Mouse (Mus musculus): ENCODE results near the gene Pgpep1l. TPM values are rescaled to one million over a fixed set of nuclear protein-coding genes. Genes with fewer than 3 reads are reported as not detected.
"Not testable (repeated sequence)": the region's sequence is repeated elsewhere in the genome, so short reads cannot be mapped to it uniquely, and the experiment has no call there.

Pgpep1l gene
- polyA plus RNA-seq, 1 experiment = 0.36 TPM

GRCm38 (mm10) chr7:68291603-68292002, 27.6 kb upstream of the Pgpep1l start:
- TF ChIP-seq POLR2A (IDR thresholded peaks at IDR 0.05; ENCODE audit: low read depth, low read length) = no peak
- TF ChIP-seq CTCF (IDR thresholded peaks at IDR 0.05; ENCODE audit: extremely low read depth, insufficient read depth, insufficient read length, insufficient replicate concordance) = no peak
- 65% methylated on average over 1 of the region's 1 CpGs for WGBS
- DNase-seq (ENCODE audit: low read depth in 1 of 2, low spot score in 2 of 2) = no peak
- Histone ChIP-seq H3K27ac (ENCODE audit: insufficient read depth, low read length) (peak overlapping the region; percentile 5; the same call in 1 of the 2 replicates), H3K36me3 (ENCODE audit: control insufficient read depth, insufficient read depth, low read length) (peaks cover 2% of the 10 kb centered on the region; the same call in 1 of the 2 replicates), H3K27me3 (ENCODE audit: control insufficient read depth, insufficient read depth, low read length) (no peaks in the 10 kb centered on the region), H3K4me3 (ENCODE audit: extremely low read depth, insufficient read depth, insufficient read length) (no peak overlapping the region), H3K4me1 (ENCODE audit: control insufficient read depth, insufficient read depth, insufficient read length) (peaks cover 24% of the 10 kb centered on the region)

GRCm38 (mm10) chr7:68289081-68289480, 25.0 kb upstream of the Pgpep1l start:
- no peaks in the 10 kb centered on the region for H3K27me3 ChIP-seq (ENCODE audit: control insufficient read depth, insufficient read depth, low read length)
- H3K4me3 ChIP-seq (ENCODE audit: extremely low read depth, insufficient read depth, insufficient read length) = no peak overlapping the region
- 77% methylated on average over 8 of the region's 8 CpGs for WGBS
- DNase-seq (ENCODE audit: low read depth in 1 of 2, low spot score in 2 of 2) = no peak
- H3K4me1 ChIP-seq (ENCODE audit: control insufficient read depth, insufficient read depth, insufficient read length) = peaks cover 37% of the 10 kb centered on the region
- TF ChIP-seq POLR2A (IDR thresholded peaks at IDR 0.05; ENCODE audit: low read depth, low read length) (no peak), CTCF (IDR thresholded peaks at IDR 0.05; ENCODE audit: extremely low read depth, insufficient read depth, insufficient read length, insufficient replicate concordance) (no peak)
- peaks cover 3% of the 10 kb centered on the region for H3K36me3 ChIP-seq (ENCODE audit: control insufficient read depth, insufficient read depth, low read length)
- peak overlapping the region; percentile 67; the same call in 1 of the 2 replicates for H3K27ac ChIP-seq (ENCODE audit: insufficient read depth, low read length)

- not testable (repeated sequence) for H3K27me3 ChIP-seq (ENCODE audit: control insufficient read depth, insufficient read depth, low read length); H3K36me3 ChIP-seq (ENCODE audit: control insufficient read depth, insufficient read depth, low read length); H3K4me3 ChIP-seq (ENCODE audit: extremely low read depth, insufficient read depth, insufficient read length)
- peak overlapping the region; percentile 42 for H3K27ac ChIP-seq (ENCODE audit: insufficient read depth, low read length)
- peak in 1 of 2 experiments; percentile 34 for DNase-seq (ENCODE audit: low read depth in 1 of 2, low spot score in 2 of 2)
- 33% methylated on average over 4 of the region's 4 CpGs for WGBS
- peaks cover 42% of the 10 kb centered on the region for H3K4me1 ChIP-seq (ENCODE audit: control insufficient read depth, insufficient read depth, insufficient read length)
Observed at GRCm38 (mm10) chr7:68288000-68288399, 24.0 kb upstream of the Pgpep1l start.

GRCm38 (mm10) chr7:68287582-68287981, 23.5 kb upstream of the Pgpep1l start:
- TF ChIP-seq CTCF (IDR thresholded peaks at IDR 0.05; ENCODE audit: extremely low read depth, insufficient read depth, insufficient read length, insufficient replicate concordance) = no peak
- no peak for TF ChIP-seq POLR2A (IDR thresholded peaks at IDR 0.05; ENCODE audit: low read depth, low read length)
- H3K27me3 ChIP-seq (ENCODE audit: control insufficient read depth, insufficient read depth, low read length) = no peaks in the 10 kb centered on the region
- H3K27ac ChIP-seq (ENCODE audit: insufficient read depth, low read length) = peak overlapping the region; percentile 91
- peaks cover 44% of the 10 kb centered on the region for H3K4me1 ChIP-seq (ENCODE audit: control insufficient read depth, insufficient read depth, insufficient read length)
- no peak for DNase-seq (ENCODE audit: low read depth in 1 of 2, low spot score in 2 of 2)
- H3K36me3 ChIP-seq (ENCODE audit: control insufficient read depth, insufficient read depth, low read length) = peaks cover 1% of the 10 kb centered on the region
- H3K4me3 ChIP-seq (ENCODE audit: extremely low read depth, insufficient read depth, insufficient read length) = no peak overlapping the region; the same call in 1 of the 2 replicates
- WGBS = 29% methylated on average over 2 of the region's 2 CpGs

- Histone ChIP-seq H3K36me3 (ENCODE audit: control insufficient read depth, insufficient read depth, low read length) (peaks cover 1% of the 10 kb centered on the region), H3K27ac (ENCODE audit: insufficient read depth, low read length) (peak overlapping the region; percentile 91), H3K27me3 (ENCODE audit: control insufficient read depth, insufficient read depth, low read length) (no peaks in the 10 kb centered on the region), H3K4me1 (ENCODE audit: control insufficient read depth, insufficient read depth, insufficient read length) (peaks cover 47% of the 10 kb centered on the region), H3K4me3 (ENCODE audit: extremely low read depth, insufficient read depth, insufficient read length) (no peak overlapping the region)
- 64% methylated on average over 24 of the region's 24 CpGs for WGBS
- DNase-seq (ENCODE audit: low read depth in 1 of 2, low spot score in 2 of 2) = peak; percentile 44 to 59
- TF ChIP-seq POLR2A (IDR thresholded peaks at IDR 0.05; ENCODE audit: low read depth, low read length) (no peak; the same call in 1 of the 2 replicates), CTCF (IDR thresholded peaks at IDR 0.05; ENCODE audit: extremely low read depth, insufficient read depth, insufficient read length, insufficient replicate concordance) (no peak)
Observed at GRCm38 (mm10) chr7:68286526-68287481, 22.8 kb upstream of the Pgpep1l start.

- H3K27ac ChIP-seq (ENCODE audit: insufficient read depth, low read length) = peak overlapping the region; percentile 91
- 29% methylated on average over 8 of the region's 8 CpGs for WGBS
- DNase-seq (ENCODE audit: low read depth in 1 of 2, low spot score in 2 of 2) = peak in 1 of 2 experiments; percentile 60
- peaks cover 1% of the 10 kb centered on the region for H3K36me3 ChIP-seq (ENCODE audit: control insufficient read depth, insufficient read depth, low read length)
- TF ChIP-seq CTCF (IDR thresholded peaks at IDR 0.05; ENCODE audit: extremely low read depth, insufficient read depth, insufficient read length, insufficient replicate concordance) (no peak), POLR2A (IDR thresholded peaks at IDR 0.05; ENCODE audit: low read depth, low read length) (no peak)
- no peak overlapping the region for H3K4me3 ChIP-seq (ENCODE audit: extremely low read depth, insufficient read depth, insufficient read length)
- peaks cover 47% of the 10 kb centered on the region for H3K4me1 ChIP-seq (ENCODE audit: control insufficient read depth, insufficient read depth, insufficient read length)
- H3K27me3 ChIP-seq (ENCODE audit: control insufficient read depth, insufficient read depth, low read length) = no peaks in the 10 kb centered on the region
Observed at GRCm38 (mm10) chr7:68285851-68286298, 21.8 kb upstream of the Pgpep1l start.

GRCm38 (mm10) chr7:68283776-68284175, 19.7 kb upstream of the Pgpep1l start:
- Histone ChIP-seq H3K27me3 (ENCODE audit: control insufficient read depth, insufficient read depth, low read length) (no peaks in the 10 kb centered on the region), H3K4me1 (ENCODE audit: control insufficient read depth, insufficient read depth, insufficient read length) (peaks cover 38% of the 10 kb centered on the region), H3K36me3 (ENCODE audit: control insufficient read depth, insufficient read depth, low read length) (peaks cover 1% of the 10 kb centered on the region; the same call in 1 of the 2 replicates), H3K4me3 (ENCODE audit: extremely low read depth, insufficient read depth, insufficient read length) (no peak overlapping the region), H3K27ac (ENCODE audit: insufficient read depth, low read length) (peak overlapping the region; percentile 65)
- WGBS = 71% methylated on average over 7 of the region's 7 CpGs
- DNase-seq (ENCODE audit: low read depth in 1 of 2, low spot score in 2 of 2) = no peak
- TF ChIP-seq CTCF (IDR thresholded peaks at IDR 0.05; ENCODE audit: extremely low read depth, insufficient read depth, insufficient read length, insufficient replicate concordance) = no peak
- TF ChIP-seq POLR2A (IDR thresholded peaks at IDR 0.05; ENCODE audit: low read depth, low read length) = no peak

- Histone ChIP-seq H3K4me1 (ENCODE audit: control insufficient read depth, insufficient read depth, insufficient read length) (peaks cover 41% of the 10 kb centered on the region), H3K27ac (ENCODE audit: insufficient read depth, low read length) (peak overlapping the region; percentile 91)
- not testable (repeated sequence) for H3K4me3 ChIP-seq (ENCODE audit: extremely low read depth, insufficient read depth, insufficient read length); H3K36me3 ChIP-seq (ENCODE audit: control insufficient read depth, insufficient read depth, low read length); H3K27me3 ChIP-seq (ENCODE audit: control insufficient read depth, insufficient read depth, low read length); DNase-seq (ENCODE audit: low read depth in 1 of 2, low spot score in 2 of 2)
- WGBS = 64% methylated on average over 4 of the region's 4 CpGs
Observed at GRCm38 (mm10) chr7:68283133-68283520, 19.1 kb upstream of the Pgpep1l start.

Data from spleen, adult 2 months (tissue).